Mouse (Mus musculus) natural killer cell, adult 2 months (primary cell): ENCODE measurements around the gene Cep63.

Source experiments
- DNase-seq, 2 experiments: peaks; one replicate each; pipeline ENCODE4 v3.0.0; 2022; ENCODE audit warnings: low spot score in 2 of 2

Cep63 gene

DNA sequence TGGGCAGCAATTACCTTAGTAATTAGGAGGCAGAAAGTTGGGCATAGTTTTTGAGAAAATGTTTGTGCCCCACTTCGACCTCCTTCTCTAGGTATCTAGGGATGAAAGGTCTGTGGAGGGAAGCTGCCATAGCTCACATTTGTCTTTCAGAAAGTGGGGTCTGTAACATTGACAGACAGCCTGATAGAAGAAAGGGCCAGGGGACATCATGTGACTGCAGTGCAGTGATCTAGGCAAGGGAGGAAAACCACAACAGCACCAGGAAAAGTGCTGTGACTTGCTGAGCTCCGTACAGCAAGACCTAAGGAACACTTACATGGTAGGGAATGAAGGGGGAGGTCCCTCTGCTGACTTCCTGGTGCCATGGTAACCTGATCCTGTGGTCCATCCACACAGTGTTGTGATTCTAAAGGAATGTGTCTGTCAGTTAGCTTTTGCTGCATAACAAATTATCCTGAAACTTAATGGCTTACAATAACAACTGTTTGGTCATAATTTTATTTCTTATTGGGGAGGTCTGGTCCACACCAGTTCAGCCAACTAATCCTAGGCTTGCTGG, 5.3 kb upstream of the Cep63 start:
- no peak for DNase-seq

DNA sequence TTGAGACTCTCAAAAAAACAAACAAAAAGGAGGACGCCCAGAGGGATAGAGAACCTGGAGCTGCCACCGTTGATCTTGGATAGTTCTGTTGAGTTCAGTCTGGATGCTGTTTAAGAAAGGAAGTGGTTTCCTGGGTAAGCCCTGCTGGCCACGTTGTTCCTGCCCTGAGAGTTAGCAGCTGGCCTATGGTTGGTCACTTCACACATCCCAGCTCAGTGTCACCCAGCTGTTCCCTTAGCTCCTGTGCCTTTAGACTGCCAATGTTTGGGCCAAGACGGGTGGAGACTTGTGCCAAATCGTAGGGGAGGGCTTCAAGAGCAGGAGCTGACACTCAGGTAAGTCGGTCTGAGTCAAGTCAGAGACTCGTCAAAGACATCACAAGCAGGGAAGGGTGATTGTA, 2.7 kb upstream of the Cep63 start:
- no peak for DNase-seq

DNA sequence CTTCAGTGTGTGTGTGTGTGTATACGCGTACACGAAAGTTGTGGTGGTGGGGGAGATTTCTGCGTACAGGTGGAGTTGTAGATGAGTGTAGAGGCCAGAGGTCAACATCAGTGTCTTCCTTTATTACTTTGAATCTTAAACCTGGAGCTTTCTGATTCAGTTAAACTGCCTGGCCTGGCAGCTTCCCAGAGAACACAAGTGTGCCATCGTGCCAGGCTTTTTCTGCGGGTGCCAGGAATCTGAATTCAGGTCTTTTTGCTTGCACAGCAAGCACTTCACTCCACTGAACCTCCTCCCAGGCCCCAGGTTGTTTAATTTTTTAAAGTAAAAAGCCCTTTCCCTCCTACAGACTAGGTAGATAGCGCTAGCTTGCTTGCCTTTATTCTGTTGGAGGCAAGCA, 1.1 kb upstream of the Cep63 start:
- no peak for DNase-seq

DNA sequence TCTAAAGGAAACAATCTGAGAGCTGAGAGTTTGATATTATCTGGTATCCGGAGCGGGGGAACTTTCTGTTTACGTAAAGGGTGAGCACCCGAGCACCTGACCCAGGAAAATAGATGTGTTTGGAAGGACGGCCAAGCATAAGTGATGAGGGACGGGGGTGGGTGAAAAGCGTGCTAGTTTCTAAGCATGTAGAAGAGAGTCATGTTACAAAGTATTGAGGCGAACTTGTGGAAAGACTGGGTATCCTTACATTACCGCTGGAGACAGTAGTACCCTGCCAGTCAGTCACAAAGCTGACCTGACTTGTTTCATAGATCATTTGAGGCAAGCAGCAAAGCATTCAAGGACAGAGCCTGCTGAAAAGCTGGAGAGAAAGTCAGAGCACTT, 498 bp upstream of the Cep63 start:
- DNase-seq, result no peak

DNA sequence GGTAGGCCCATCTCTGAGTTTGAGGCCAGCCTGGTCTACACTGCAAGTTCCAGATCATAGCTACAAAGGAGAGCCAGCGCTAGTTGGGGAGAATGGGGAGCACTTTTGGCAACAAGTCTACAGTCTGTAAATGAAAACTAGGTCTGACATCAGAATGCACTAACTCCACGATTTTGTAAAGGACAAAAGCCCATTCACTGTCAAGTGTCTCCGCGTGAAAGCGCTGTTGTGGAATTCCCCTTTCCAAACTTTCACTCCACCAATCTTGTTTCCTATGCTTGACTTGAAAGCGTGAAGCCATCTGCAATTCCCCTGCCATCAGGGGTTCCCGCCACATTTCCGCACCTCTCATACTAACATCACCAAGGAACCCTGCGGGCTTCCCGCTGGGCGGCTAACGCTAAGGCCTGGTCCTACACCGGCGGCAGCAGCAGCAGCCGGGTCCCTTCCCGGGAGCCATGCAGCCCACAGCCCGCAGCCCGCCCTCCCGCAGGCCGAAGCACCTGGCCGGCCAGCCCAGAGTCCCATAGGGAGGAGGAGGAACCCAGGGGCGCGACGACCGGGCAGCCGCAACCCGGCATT, 842 bp downstream of the Cep63 start:
- DNase-seq, result peak in 1 of 2 experiments; percentile 6

DNA sequence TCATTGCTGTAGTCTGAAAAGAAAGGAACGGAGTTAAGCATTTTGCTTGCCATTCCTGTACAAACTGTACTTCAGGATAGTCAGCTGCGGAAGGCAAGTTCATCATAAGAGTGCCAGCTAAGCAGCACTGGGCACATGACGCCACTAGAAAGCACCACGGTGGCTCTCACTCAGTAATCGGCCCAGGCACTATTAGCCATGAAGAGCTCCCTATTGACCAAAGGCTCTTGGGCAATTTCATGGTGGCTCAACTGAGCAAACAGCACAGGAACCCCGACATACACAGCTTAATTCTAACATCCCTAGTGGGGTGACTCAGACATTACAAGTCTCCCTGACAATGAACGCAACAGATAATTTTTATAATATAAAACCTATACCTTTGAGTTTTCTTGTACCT, 2.8 kb downstream of the Cep63 start:
- no peak for DNase-seq

DNA sequence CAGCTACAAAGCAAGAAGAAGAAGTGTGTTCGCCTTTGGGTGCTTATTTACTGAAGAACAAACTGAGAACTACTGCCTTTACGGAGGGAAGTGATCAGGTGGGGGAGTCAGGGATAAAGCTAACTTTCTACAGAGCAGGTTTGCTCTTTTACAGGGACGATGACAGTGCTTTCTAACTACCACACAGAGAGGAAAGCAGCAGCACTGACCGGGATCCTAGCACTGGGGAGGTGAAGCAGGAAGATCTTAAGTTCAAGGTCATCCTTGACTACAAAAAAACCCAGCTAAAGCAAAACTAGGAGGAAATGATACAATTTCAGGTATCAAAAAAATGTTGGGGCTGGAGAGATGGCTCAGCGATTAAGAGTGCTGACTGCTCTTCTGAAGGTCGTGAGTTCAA, 3.5 kb downstream of the Cep63 start:
- DNase-seq, result no peak

DNA sequence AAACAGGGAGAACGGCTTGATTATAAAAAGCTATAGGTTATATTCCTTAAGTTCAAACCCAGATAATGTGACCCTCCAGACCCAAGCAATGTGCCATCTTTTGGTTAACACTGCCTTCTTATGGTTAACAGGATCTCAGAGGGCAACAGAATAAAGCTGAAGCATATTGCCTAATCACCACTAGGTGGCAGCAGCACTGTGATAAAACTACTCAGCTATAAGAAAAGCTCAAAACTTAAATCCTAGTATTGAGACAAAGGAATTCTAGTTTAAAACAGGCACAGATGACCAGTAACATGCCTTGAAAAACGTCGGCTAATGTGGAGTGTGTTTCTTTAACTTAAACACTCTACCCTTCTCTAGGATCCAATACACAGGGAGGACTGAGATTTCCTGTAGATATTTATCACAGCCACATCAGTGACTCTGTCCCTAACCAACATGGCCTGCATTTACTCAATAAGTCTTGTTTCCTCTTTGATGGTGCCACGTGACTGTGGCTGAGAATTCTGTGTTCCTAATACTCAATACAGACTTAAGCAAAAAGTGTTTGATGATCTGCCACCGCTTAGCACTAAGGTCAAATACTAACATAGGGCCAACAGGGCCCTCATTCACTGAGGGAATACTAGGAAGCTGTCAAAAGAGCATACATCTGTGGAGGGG, 4.0 kb downstream of the Cep63 start:
- peak; percentile 52 to 63 for DNase-seq

DNA sequence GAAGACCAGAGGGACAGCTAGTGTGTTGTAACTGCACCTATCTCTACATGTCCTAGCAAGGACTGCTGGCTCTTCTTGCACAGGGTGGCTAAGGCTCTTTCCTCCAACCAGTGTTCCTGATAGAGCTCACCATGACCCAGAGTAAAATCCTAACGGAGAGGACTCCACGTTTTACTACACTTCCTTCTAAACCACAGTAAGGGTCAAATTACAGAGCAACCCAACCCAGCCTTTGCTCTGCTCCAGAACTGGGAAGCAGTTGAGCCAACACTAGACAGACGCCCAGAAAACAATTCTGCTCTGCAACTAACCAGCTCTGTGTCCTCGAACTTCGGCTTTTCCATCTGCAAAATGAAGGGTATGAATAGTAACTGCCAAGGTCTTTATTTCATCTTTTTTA, 4.9 kb downstream of the Cep63 start:
- DNase-seq, result no peak

DNA sequence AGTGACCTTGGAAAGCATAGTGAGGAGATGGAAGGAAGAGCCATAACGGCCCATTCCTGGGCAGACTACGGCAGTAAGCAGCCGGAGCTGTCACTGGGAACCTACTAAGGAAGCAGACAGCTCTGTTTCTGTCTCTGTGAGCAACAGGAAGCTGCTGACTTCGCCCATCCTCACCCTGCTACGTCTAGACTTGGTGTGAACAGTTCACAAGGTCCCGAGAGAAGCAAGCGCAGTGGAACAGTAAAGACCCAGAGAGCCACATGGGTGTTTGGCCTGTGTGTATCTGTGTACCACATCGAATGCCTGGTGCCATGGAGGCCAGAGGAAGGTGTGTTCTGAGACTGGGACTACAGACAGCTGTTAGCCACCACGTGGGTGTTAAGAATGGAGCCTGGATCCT, 10.1 kb downstream of the Cep63 start:
- peak in 1 of 2 experiments; percentile 18 for DNase-seq

DNA sequence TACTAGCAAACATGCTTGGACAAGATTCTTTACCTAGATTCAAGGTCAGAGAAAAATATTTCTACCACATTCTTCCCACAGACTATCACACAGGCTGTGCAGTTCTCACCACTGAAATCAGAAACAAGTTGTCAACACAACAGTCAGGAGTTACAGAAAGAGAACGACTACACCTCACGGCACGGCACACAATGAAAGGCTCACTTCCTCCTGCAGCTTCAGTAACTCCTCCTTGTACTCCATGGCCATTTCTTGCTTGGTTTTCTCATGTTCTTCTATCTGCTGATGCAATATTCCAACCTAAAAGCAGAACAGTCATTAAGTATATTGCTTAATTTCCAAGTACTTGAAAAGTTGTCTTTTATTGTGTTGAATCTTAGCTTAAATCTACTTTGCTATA, 11.3 kb downstream of the Cep63 start:
- DNase-seq, result no peak

DNA sequence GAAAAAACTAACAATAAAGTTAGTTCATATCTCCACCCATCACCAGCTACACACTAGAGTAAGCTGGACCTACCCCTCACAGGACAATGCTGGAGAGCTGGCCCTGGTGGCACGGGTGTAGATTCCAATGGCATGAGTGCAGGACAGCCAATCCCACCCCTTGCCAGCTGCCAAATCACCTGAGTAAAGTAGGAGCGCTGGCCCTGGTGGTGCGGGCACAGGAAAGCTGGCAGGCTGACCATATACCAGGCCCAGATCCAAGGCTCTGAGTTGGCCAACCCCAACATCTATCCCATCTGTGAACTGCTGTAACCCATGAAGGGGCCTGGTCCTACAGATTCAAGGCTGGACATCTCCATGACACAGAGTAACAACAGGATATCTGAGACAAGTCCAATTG, 17.1 kb downstream of the Cep63 start:
- DNase-seq, result no peak

DNA sequence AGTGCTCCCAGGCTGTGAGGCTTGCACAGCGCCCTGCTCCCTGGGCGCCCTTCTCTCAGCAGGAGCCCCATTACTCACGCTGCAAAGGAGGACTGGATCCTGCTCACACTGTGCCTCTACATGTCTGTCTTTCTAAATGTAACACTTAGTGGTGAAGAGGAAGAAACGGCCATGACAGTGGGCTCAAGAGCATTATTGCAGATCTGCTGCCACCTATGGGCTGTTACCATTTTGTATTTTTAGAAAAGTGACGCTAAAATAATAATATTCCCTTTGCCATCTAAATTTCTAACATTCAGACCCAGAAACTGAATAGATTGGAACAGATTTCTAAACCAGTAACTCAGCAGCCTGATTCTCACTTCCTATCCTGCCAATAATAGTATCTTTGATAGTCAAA, 18.9 kb downstream of the Cep63 start:
- DNase-seq, result no peak

DNA sequence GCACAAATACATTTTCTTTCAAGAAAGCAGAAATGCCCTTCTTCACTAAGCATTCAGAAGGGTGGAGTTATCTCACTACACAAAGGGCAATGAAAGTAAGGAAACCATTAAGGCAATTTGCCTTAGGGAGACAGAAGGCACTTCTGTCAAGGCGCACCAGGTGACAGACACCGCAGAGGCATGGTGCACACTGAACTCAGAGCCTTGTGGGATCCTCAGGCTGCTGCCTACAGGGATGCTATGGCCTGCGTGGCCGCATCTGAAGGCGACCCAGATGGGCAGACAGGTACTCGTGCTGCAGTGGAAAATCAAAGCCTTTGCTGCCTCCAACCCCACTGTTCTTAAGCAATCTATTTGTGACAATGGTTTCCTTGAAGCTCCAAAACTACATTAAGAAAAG, 21.2 kb downstream of the Cep63 start:
- no peak for DNase-seq

DNA sequence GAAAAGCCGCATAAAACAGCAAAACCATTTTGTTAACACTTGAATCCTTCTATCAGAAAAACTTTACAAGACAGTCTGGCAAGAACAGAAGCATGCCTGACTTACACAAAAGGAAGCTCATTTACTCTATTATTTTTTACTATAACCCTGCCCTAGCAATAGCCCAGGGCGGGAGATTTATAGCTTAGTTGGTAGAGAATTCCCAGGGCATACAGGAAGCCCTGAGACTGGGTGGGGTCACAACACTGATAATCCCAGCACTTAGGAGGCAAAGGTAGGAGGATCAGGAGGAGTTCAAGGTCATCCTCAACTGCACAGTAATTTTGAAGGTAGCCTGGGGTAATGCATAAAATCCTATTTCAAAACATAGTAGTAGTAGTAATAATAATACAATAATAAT, 24.7 kb downstream of the Cep63 start:
- no peak for DNase-seq

DNA sequence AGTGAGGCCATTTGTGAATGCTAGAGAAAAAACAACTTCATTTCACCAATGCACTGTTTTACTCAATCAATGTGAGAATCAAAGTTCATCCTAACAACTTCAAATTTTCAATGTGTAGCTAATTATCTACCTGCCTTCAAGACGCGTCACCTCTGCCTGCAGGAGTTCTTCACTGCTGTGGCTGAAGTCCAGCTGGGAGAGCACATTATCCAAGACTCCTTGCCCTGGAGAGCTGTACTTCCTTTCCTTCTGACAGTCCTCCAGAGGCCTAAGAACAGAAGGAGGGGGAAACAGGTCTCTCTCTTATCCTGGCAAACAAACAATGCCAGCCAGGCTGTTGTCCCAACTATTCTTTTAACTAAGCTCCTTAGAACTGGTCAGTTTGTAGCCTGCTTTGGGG, 25.1 kb downstream of the Cep63 start:
- no peak for DNase-seq

DNA sequence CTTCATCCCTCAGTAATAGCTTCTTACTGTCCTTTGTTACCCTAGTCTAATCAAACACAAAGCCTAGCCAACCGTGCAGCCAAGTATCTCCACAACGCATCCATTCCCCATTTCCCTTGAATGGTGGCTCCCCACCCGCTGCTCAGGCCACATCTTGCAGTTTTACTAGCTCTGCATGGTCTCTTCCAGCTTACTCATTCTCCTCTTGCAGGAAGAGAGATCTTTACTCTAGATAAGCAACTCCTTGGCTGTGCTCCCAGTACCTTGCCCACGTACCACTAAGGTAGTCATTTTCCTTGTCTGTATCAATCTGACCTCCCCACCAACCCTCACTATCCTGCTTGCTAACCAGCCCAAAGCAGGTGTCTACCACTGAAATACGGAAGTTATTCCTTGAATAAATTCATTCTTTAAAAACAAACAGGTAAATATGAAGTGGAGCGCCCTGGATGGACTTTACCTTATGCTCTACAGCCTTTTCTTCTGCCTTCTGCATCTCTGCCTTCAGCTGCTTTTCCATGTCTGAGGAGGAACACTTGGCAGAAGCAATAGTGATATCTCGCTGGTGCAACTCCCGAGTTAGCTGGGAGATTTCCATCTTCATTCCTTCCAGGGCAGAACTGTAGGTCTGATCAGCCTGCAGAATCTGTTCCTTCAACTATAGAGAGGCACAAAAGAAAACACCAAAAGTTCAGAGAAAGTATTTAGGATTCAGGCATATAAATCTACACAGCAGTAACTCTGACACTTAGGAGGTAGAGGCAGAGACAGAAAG, 30.5 kb downstream of the Cep63 start:
- DNase-seq, result no peak

DNA sequence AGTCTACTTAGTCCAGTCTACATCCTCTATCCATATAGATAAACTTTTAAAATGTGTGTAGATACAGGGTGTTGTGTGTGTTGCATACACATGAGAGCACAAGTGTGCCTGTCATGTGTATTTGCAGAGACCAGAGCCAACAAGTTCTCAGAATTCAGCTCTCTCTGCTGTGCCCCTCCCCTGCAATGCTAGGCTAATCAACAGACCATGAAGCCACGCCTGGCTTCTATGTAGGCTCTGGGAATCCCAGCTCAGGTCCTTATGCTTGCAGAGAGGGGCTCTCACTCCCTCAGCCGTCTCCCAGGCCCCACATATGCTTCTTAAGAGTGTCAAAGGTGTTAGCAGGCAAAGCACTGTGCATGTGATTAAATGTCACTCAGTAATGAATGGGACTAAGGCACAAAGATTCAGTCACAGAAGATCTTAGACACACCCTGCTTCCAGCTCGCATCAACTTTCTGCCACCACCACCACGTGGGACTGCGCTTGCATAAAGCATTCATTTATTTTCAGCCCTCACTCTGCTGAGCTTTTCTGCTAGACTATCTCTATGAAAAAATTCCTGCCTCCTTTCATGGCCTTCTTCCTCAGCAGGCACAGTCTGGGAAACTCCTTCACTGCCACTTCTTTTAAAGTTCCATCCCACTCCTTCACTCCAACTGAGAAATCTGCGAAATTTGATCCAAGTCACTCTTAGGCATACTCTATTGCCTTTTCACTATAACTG, 31.5 kb downstream of the Cep63 start:
- no peak for DNase-seq

DNA sequence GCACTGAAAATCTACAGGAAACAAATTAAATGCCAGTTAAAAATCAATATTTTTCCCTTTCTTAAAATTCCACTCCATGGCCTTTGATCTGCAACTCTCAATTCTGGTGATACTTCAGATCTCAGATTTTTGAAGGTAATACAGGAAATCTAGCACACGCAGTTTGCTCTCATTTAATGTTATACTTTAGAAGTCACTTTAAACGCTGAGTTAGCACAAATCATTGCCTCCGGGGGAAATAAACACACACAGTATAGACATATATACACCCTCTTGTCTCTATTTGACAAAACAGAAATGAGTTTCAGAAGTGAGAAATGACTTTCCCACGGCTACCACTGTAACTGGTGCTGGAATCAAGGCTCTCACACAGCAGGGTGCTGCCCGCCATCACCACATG, 39.0 kb downstream of the Cep63 start:
- no peak for DNase-seq

DNA sequence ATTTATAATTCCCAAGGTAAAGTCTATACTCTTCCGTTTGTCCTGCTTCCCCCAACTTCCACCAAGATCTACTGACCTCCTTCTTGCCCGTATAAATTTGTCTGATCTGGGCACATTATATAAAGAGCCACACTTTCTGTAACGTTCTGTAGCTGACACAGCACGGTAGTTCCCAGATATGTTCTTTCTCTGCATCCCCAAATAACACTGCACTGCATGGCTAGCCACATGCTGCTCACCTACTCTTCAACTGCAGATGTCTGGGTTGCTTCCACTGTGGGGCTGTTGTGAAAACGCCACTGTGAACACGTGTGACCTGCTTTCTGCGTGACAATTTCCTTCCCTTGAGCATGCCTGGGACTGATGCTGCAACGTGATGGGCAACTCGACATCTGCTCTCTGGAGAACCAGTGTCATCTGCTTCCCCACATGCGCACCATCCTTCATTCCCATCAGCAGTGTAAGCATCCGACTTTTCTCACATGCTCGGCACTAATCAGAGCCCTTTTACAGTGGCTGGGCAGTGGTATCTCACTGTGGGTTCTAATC, 44.3 kb downstream of the Cep63 start:
- DNase-seq, result no peak

DNA sequence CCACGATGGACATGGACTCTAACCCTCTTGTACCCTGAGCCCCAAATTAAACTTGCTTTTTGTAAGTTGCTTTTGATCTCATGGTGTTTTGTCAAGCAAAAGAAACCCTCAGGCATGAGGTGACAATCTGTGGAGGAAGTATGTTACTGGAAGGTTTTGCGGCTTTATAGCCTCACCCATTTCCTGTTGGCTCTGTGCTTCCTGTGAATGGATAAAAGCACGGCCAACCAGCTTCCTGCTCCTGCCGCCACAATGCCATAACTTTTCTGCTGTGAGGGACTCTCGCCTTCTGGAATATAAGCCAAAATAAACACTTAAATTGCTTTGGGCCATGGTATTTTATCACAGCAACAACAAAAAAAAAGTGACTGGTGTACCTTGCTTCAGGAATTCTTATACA, 48.9 kb downstream of the Cep63 start:
- peak; percentile 7 to 31 for DNase-seq

DNA sequence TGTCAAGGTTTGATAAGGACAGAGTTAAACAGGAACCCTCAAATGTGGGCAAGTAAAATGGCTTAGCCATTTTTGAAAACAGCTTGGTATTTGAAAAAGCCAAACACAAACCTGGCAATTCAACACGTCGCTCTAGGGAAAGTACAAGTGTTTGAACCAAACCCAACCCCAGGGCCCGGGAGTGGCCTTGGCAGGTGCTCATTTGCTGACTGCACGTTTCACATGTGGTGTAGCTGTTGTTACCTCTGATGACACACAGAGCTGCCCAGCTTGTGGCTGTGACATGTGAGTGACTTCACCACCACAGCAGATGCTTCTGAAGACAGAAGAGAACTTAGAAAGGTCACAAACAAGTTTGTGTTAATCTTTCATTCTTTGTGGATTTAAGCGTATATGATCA, 53.4 kb downstream of the Cep63 start:
- peak; percentile 63 to 76 for DNase-seq
